Mouse (Mus musculus): Measurements from ENCODE around the gene Stx19. TPM values are rescaled to one million over a fixed set of nuclear protein-coding genes. Genes with fewer than 3 reads are reported as not detected.

Gene Stx19
- not detected in 2 replicates for total RNA-seq (2012; rRNA removed)

DNA sequence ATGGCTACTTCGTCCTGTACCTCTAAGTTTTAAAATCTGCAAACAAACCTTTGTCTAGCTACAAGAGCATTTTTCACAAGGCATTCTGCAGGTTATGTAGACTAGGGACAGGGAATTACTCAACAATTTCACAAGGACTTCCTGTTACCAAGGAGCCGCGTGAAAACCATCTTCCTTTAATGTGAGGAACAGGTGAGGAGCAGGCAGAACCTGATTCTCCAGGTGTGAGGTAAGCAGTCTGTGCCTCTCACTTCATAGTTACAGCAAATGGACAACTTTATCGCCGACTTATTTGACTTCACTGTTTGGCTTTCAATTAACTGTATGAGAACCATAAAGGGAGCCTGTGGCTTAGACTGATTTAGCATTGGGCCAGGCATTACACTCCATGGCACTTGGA lies at the start of gene Stx19:
Gene Stx19, plus strand, starts transcription at position 186 of the 400 bp plus-strand sequence.
- in situ Hi-C loops (cut with MboI; ENCODE audit: low sequenced_read_pairs in 2 of 2, unreplicated experiment in 2 of 2): no loop called here

DNA sequence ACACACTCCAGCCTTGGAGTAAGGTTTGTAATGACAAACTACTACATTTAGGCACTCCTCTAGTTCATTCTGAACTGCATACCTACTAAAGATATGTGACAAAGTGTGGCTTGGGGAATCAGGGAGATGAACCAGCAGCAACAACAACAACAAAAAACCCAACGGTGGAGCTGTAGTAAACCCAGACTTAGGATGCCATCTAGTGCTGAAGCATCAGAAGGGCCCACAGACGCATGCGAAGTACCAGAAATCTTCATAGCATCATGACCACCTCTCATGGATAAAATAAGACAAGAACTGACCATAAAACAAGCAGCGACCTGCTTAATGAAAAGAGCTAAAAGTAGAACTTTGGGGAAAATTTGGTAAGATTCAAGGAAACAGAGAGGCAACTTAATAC lies 41.0 kb upstream of the Stx19 start:
- in situ Hi-C loops (cut with MboI; ENCODE audit: low sequenced_read_pairs in 2 of 2, unreplicated experiment in 2 of 2): no loop called here
- Histone ChIP-seq H3K9ac (ENCODE audit: insufficient read depth, low read depth, low read length, poor library complexity, severe bottlenecking) (no peak overlapping the region), H3K4me3 (ENCODE audit: insufficient read depth in 1 of 2, low read depth in 1 of 2, low read length in 2 of 2, poor library complexity in 1 of 2, severe bottlenecking in 1 of 2) (no peak overlapping the region), H3K9me3 (ENCODE audit: control insufficient read depth, insufficient read depth, low read depth, low read length) (no peaks in the 10 kb centered on the region), H3K4me1 (ENCODE audit: control insufficient read depth in 2 of 2, insufficient read depth in 2 of 2, low read length in 2 of 2, poor library complexity in 1 of 2) (no peaks in the 10 kb centered on the region), H3K36me3 (ENCODE audit: control insufficient read depth, insufficient read depth, low read length, poor library complexity, severe bottlenecking) (peaks cover 3% of the 10 kb centered on the region; the same call in 1 of the 2 replicates), H3K27ac (ENCODE audit: insufficient read depth, low read depth, low read length, poor library complexity, severe bottlenecking) (no peak overlapping the region)
- TF ChIP-seq HCFC1 (IDR thresholded peaks at IDR 0.05; ENCODE audit: borderline replicate concordance, insufficient read depth, low read length) (no peak), ZNF384 (IDR thresholded peaks at IDR 0.05; ENCODE audit: low read depth, low read length) (no peak), MAFK (IDR thresholded peaks at IDR 0.05; ENCODE audit: insufficient read depth, low read depth, low read length) (no peak), ZC3H11A (IDR thresholded peaks at IDR 0.05; ENCODE audit: borderline replicate concordance, low read depth, low read length) (no peak), CHD2 (IDR thresholded peaks at IDR 0.05; ENCODE audit: low read depth, low read length) (no peak)
- no peak for DNase-seq (ENCODE audit: low read depth, low spot score)

More for the DNA sequence above, at the start of gene Stx19:
- no peak for DNase-seq (ENCODE audit: low read depth, low spot score)
- H3K9me3 ChIP-seq (ENCODE audit: control insufficient read depth, insufficient read depth, low read depth, low read length): no peaks in the 10 kb centered on the region
- H3K4me3 ChIP-seq (ENCODE audit: insufficient read depth in 1 of 2, low read depth in 1 of 2, low read length in 2 of 2, poor library complexity in 1 of 2, severe bottlenecking in 1 of 2): no peak within 1 kb of the TSS
- H3K4me1 ChIP-seq (ENCODE audit: control insufficient read depth in 2 of 2, insufficient read depth in 2 of 2, low read length in 2 of 2, poor library complexity in 1 of 2): no peaks in the 10 kb centered on the region; a peak in 1 of 4 replicates
- no peak for TF ChIP-seq ZNF384 (IDR thresholded peaks at IDR 0.05; ENCODE audit: low read depth, low read length)
- TF ChIP-seq CHD2 (IDR thresholded peaks at IDR 0.05; ENCODE audit: low read depth, low read length): no peak
- TF ChIP-seq ZC3H11A (IDR thresholded peaks at IDR 0.05; ENCODE audit: borderline replicate concordance, low read depth, low read length): no peak
- no peak for TF ChIP-seq MAFK (IDR thresholded peaks at IDR 0.05; ENCODE audit: insufficient read depth, low read depth, low read length)
- no peak for TF ChIP-seq HCFC1 (IDR thresholded peaks at IDR 0.05; ENCODE audit: borderline replicate concordance, insufficient read depth, low read length)
- no peak within 1 kb of the TSS for H3K27ac ChIP-seq (ENCODE audit: insufficient read depth, low read depth, low read length, poor library complexity, severe bottlenecking)
- no peaks in the 10 kb centered on the region for H3K36me3 ChIP-seq (ENCODE audit: control insufficient read depth, insufficient read depth, low read length, poor library complexity, severe bottlenecking)
- H3K9ac ChIP-seq (ENCODE audit: insufficient read depth, low read depth, low read length, poor library complexity, severe bottlenecking): no peak within 1 kb of the TSS

DNA sequence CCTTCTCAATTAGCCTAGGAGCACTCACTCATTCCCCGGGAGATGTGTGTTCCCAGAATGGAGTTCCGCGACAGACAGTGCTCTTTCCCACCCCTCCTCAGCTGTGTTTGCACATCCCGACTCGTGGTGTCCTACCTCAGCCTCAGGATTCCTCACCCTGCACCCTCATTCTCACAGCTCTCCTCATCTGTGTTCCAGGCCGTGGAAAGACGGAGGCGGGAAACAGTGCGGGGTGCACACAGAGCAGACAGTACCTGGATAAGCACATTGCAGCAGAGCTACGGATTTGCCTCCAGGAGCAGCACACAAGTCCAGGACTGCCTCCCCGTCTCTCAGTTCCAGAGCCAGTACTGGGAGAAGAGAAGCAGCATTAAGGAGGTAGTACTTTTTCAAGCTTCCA lies 38.4 kb upstream of the Stx19 start:
- in situ Hi-C loops (cut with MboI; ENCODE audit: low sequenced_read_pairs in 2 of 2, unreplicated experiment in 2 of 2): no loop called here
- H3K4me3 ChIP-seq (ENCODE audit: insufficient read depth in 1 of 2, low read depth in 1 of 2, low read length in 2 of 2, poor library complexity in 1 of 2, severe bottlenecking in 1 of 2): no peak overlapping the region
- no peak for TF ChIP-seq MAFK (IDR thresholded peaks at IDR 0.05; ENCODE audit: insufficient read depth, low read depth, low read length)
- no peak for TF ChIP-seq HCFC1 (IDR thresholded peaks at IDR 0.05; ENCODE audit: borderline replicate concordance, insufficient read depth, low read length)
- no peak for TF ChIP-seq ZNF384 (IDR thresholded peaks at IDR 0.05; ENCODE audit: low read depth, low read length)
- TF ChIP-seq ZC3H11A (IDR thresholded peaks at IDR 0.05; ENCODE audit: borderline replicate concordance, low read depth, low read length): no peak
- TF ChIP-seq CHD2 (IDR thresholded peaks at IDR 0.05; ENCODE audit: low read depth, low read length): no peak

DNA sequence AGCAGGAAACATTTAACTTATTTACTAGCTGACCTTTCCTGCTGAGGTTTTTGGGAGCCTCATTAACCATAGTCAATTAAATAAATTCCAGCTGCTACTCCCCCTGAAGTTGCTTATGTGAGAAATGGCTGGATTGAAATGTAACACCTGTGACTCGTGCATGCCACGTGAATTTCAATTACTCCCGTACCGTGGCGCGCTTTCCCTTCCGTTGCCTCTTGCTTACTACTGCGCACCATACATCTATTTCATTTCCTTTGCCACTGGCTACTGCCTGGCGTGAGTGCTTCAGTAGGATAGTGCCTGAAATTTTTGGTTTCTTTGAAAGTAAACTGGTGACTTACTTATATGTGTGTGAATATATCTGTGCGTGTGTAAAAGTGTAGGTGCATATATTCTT lies 36.2 kb upstream of the Stx19 start:
- Histone ChIP-seq H3K9me3 (ENCODE audit: control insufficient read depth, insufficient read depth, low read depth, low read length) (no peaks in the 10 kb centered on the region), H3K27ac (ENCODE audit: insufficient read depth, low read depth, low read length, poor library complexity, severe bottlenecking) (no peak overlapping the region), H3K4me3 (ENCODE audit: insufficient read depth in 1 of 2, low read depth in 1 of 2, low read length in 2 of 2, poor library complexity in 1 of 2, severe bottlenecking in 1 of 2) (no peak overlapping the region), H3K36me3 (ENCODE audit: control insufficient read depth, insufficient read depth, low read length, poor library complexity, severe bottlenecking) (peaks cover 7% of the 10 kb centered on the region), H3K4me1 (ENCODE audit: control insufficient read depth in 2 of 2, insufficient read depth in 2 of 2, low read length in 2 of 2, poor library complexity in 1 of 2) (no peaks in the 10 kb centered on the region), H3K9ac (ENCODE audit: insufficient read depth, low read depth, low read length, poor library complexity, severe bottlenecking) (no peak overlapping the region)
- in situ Hi-C loops (cut with MboI; ENCODE audit: low sequenced_read_pairs in 2 of 2, unreplicated experiment in 2 of 2): no loop called here
- DNase-seq (ENCODE audit: low read depth, low spot score): no peak
- TF ChIP-seq MAFK (IDR thresholded peaks at IDR 0.05; ENCODE audit: insufficient read depth, low read depth, low read length) (no peak), ZC3H11A (IDR thresholded peaks at IDR 0.05; ENCODE audit: borderline replicate concordance, low read depth, low read length) (no peak), HCFC1 (IDR thresholded peaks at IDR 0.05; ENCODE audit: borderline replicate concordance, insufficient read depth, low read length) (no peak), ZNF384 (IDR thresholded peaks at IDR 0.05; ENCODE audit: low read depth, low read length) (no peak), CHD2 (IDR thresholded peaks at IDR 0.05; ENCODE audit: low read depth, low read length) (no peak)

More for the DNA sequence above, 38.4 kb upstream of the Stx19 start:
- Histone ChIP-seq H3K9ac (ENCODE audit: insufficient read depth, low read depth, low read length, poor library complexity, severe bottlenecking) (no peak overlapping the region), H3K4me1 (ENCODE audit: control insufficient read depth in 2 of 2, insufficient read depth in 2 of 2, low read length in 2 of 2, poor library complexity in 1 of 2) (no peaks in the 10 kb centered on the region), H3K9me3 (ENCODE audit: control insufficient read depth, insufficient read depth, low read depth, low read length) (no peaks in the 10 kb centered on the region), H3K27ac (ENCODE audit: insufficient read depth, low read depth, low read length, poor library complexity, severe bottlenecking) (no peak overlapping the region), H3K36me3 (ENCODE audit: control insufficient read depth, insufficient read depth, low read length, poor library complexity, severe bottlenecking) (peaks cover 3% of the 10 kb centered on the region; the same call in 1 of the 2 replicates)
- no peak for DNase-seq (ENCODE audit: low read depth, low spot score)

Measured in ES-E14 (cell line).